ENCODE assay signal across 19 mouse cellular contexts in the genomic region with DNA sequence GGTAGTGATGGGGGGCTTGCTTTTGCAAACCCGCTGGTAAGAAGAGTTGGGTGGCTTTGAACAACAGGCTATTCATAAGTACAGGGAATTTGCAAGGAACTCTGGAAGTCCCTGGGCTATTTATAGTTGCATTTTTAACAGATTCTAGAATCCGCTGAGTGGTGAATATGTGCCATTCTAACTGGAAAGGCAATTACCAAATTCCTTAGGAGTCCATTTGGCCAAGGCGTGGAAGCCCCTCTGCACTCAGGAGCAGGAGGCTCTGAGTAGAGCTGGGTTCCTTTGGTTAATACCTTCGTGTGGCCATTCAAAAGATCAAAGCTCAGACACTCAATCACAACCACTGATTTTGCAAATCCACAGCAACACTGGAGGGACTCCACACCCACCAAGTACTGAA. TPM values are rescaled to one million over a fixed set of nuclear protein-coding genes. Genes with fewer than 3 reads are reported as not detected.
A peak's percentile ranks its signal among the peaks of the same experiment; 100 is the strongest.
DNase-seq lines count a peak whose midpoint lies in the region; ATAC-seq lines count a peak whose summit lies in the region.
"Had no signal": no experiment of that assay in that cellular context is flagged by ENCODE, and none has a peak within 500 bp of the region (broad histone marks: within the 10 kb centered on the region; RNA-seq: fewer than 3 reads in every experiment).

No protein-coding gene starts in this region.

- 38% methylated on average over 4 of the region's 4 CpGs for WGBS in limb, embryonic 12.5 days
- 68% methylated on average over 4 of the region's 4 CpGs for WGBS in limb, embryonic 10.5 days

- no peaks in the 10 kb centered on the region for H3K36me3 ChIP-seq in limb, embryonic 12.5 days
- H3K36me3 ChIP-seq in limb, embryonic 10.5 days = no peaks in the 10 kb centered on the region
- H3K36me3 ChIP-seq: embryonic facial prominence, embryonic 13.5 days; heart, embryonic 12.5 days; hindbrain, embryonic 10.5 days; intestine, embryonic 15.5 days had no signal

- no peak for ATAC-seq in limb, embryonic 12.5 days (ENCODE audit: insufficient number of reproducible peaks, insufficient read depth, low FRiP score, low TSS enrichment, low read depth)
- ATAC-seq: forebrain, postnatal 0 days; intestine, embryonic 15.5 days had no signal

- H3K27ac ChIP-seq in limb, embryonic 12.5 days = peak overlapping the region; percentile 78
- no peak overlapping the region for H3K27ac ChIP-seq in limb, embryonic 10.5 days
- H3K27ac ChIP-seq: embryonic facial prominence, embryonic 13.5 days; gastrocnemius, adult 2 months; hindbrain, embryonic 10.5 days; hindbrain, embryonic 14.5 days; intestine, embryonic 15.5 days had no signal

- H3K4me2 ChIP-seq in limb, embryonic 12.5 days = no peak overlapping the region
- H3K4me2 ChIP-seq: embryonic facial prominence, embryonic 13.5 days; hindbrain, embryonic 14.5 days; intestine, embryonic 15.5 days had no signal

- H3K4me1 ChIP-seq in limb, embryonic 12.5 days (replicated peaks) = peaks cover 34% of the 10 kb centered on the region
- peaks cover 13% of the 10 kb centered on the region; the same call in 1 of the 2 replicates for H3K4me1 ChIP-seq in limb, embryonic 10.5 days

- no peaks in the 10 kb centered on the region for H3K9me3 ChIP-seq in limb, embryonic 12.5 days
- no peaks in the 10 kb centered on the region for H3K9me3 ChIP-seq in limb, embryonic 10.5 days (replicated peaks)
- H3K9me3 ChIP-seq: embryonic facial prominence, embryonic 13.5 days; heart, embryonic 12.5 days; hindbrain, embryonic 10.5 days; intestine, embryonic 15.5 days had no signal

- no peak overlapping the region for H3K4me3 ChIP-seq in limb, embryonic 12.5 days (replicated peaks)
- H3K4me3 ChIP-seq in limb, embryonic 10.5 days = no peak overlapping the region
- H3K4me3 ChIP-seq: embryonic facial prominence, embryonic 13.5 days; gastrocnemius, adult 2 months; heart, embryonic 12.5 days; hindbrain, embryonic 10.5 days; intestine, embryonic 15.5 days had no signal

- H3K27me3 ChIP-seq in limb, embryonic 12.5 days = no peaks in the 10 kb centered on the region
- no peaks in the 10 kb centered on the region for H3K27me3 ChIP-seq in limb, embryonic 10.5 days (ENCODE audit: low read depth, poor library complexity, severe bottlenecking)
- H3K27me3 ChIP-seq: embryonic facial prominence, embryonic 13.5 days; heart, embryonic 12.5 days; intestine, embryonic 15.5 days had no signal

- H3K9ac ChIP-seq in limb, embryonic 12.5 days (replicated peaks) = no peak overlapping the region
- H3K9ac ChIP-seq: embryonic facial prominence, embryonic 13.5 days; forebrain, postnatal 0 days; heart, embryonic 12.5 days; hindbrain, embryonic 14.5 days; intestine, embryonic 15.5 days had no signal

- no peak for DNase-seq in limb, embryonic 10.5 days (ENCODE audit: low spot score)
- DNase-seq in NIH3T3 (ENCODE audit: low read depth) (peak; percentile 19), adipocyte (ENCODE audit: low spot score) (no peak)
- DNase-seq in forelimb bud, embryonic 11.5 days (ENCODE audit: low read depth, low spot score) = peak; percentile 17
- DNase-seq in adrenal gland, adult (ENCODE audit: inconsistent age in 2 of 2, low spot score in 1 of 2) = no peak
- DNase-seq: adrenal gland, adult 2 months; adrenal gland, postnatal 25 days; cerebellum, adult 11 months; cerebellum, adult 8-10 months; cerebellum, postnatal 25 days; forebrain, postnatal 0 days; gastrocnemius, adult 2 months; gastrocnemius, postnatal 25 days had no signal

RNA-seq across cellular contexts. Expression of gene Jdp2, which starts 54.0 kb away (rescaled TPM):
- polyA plus RNA-seq in limb, embryonic 12.5 days (2016; fragmentation: Nextera tagmentation; extraction: Ambion mirVana) = 0.87 and 1.1 TPM in 2 replicates
- not detected in 2 replicates for polyA plus RNA-seq in limb, embryonic 10.5 days (2016; fragmentation: Nextera tagmentation; extraction: Ambion mirVana)

Comparison
In these comparisons a context has a peak if more than half of its experiments do, and no peak if none do; other contexts are left out.
1. DNase-seq: peak in NIH3T3 (single experiment) and forelimb bud, embryonic 11.5 days (single experiment); none in limb, embryonic 10.5 days (single experiment), adipocyte (single experiment) and adrenal gland, adult (0 of 2).